Mouse (Mus musculus): ENCODE data around the gene Arpc2. TPM values are rescaled to one million over a fixed set of nuclear protein-coding genes. Genes with fewer than 3 reads are reported as not detected.
A peak's percentile ranks its signal among the peaks of the same experiment; 100 is the strongest.

Gene Arpc2
- polyA plus RNA-seq, 1 experiment = 150 TPM

DNA sequence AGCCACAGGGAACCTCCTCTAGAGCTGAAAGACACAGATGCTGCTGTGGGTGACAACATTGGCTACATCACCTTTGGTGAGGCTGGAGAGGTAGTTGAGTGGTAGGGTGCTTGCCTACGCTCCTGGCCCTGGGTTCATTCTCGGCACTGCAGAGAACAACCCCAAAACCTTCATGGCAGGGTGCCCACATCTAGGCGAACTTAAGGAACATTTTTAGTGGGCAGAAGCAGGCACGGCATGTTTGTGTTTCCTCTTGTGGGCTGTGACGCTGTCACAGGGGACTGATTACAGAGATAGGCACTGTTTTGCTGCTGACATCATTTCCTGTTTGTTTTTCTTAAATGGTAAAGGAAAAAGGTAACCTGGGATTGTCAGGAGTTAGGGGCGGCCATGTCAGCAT is 26.6 kb downstream of the Arpc2 start:
- no peaks in the 10 kb centered on the region; the same call in 1 of the 2 replicates for H3K4me1 ChIP-seq (ENCODE audit: control insufficient read depth, insufficient read depth, low read length)
- WGBS = 60% methylated on average over 6 of the region's 6 CpGs
- H3K27ac ChIP-seq (ENCODE audit: control insufficient read depth, insufficient read depth, low read depth, low read length, poor library complexity) = no peak overlapping the region
- no peak overlapping the region for H3K4me3 ChIP-seq (replicated peaks; ENCODE audit: control insufficient read depth, low read depth, low read length)
- TF ChIP-seq CTCF (IDR thresholded peaks at IDR 0.05; ENCODE audit: control insufficient read depth, insufficient read depth, low read length) (no peak), POLR2A (IDR thresholded peaks at IDR 0.05; ENCODE audit: borderline replicate concordance, control insufficient read depth, low read depth, low read length) (no peak)

DNA sequence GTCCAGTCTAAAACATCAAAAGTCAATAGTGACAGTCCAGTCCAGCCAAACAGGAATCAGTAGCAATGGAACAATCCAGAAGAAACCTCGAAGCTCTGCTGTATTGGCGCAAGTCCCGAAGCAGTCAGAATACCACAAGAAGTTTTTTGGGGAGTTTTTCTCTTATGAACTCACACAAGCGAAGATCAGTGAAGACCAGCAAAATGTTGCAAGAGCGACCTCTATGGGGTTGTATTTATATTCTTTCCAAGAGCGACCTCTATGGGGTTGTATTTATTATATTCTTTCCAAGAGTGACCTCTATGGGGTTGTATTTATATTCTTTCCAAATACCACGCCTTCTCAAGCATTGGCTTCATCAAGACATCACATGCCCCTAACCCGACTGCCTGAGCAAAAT is 32.9 kb downstream of the Arpc2 start:
- 78% methylated on average over 8 of the region's 8 CpGs for WGBS
- TF ChIP-seq CTCF (IDR thresholded peaks at IDR 0.05; ENCODE audit: control insufficient read depth, insufficient read depth, low read length) (no peak), POLR2A (IDR thresholded peaks at IDR 0.05; ENCODE audit: borderline replicate concordance, control insufficient read depth, low read depth, low read length) (no peak)
- Histone ChIP-seq H3K4me1 (ENCODE audit: control insufficient read depth, insufficient read depth, low read length) (no peaks in the 10 kb centered on the region), H3K4me3 (replicated peaks; ENCODE audit: control insufficient read depth, low read depth, low read length) (no peak overlapping the region), H3K27ac (ENCODE audit: control insufficient read depth, insufficient read depth, low read depth, low read length, poor library complexity) (no peak overlapping the region)

DNA sequence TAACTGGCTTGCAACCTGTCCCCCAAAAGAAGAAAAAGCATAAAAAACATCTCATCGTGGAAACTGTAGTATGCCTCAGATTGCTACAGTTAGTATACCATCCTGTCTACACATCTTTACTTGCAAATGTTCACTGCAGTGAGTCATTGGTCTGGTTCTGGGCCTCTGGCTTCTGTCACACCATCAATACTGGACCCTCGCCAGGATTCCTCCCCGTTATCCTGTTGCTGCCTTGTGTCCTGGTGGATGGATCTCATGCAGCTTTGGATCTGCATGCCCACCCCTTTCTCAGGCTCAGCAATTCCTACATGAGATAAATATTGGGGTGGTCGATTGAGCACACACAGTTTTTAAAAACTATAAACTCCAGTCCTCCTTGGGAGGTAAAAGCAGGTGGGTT is 35.8 kb downstream of the Arpc2 start:
- WGBS = 77% methylated on average over 4 of the region's 4 CpGs
- Histone ChIP-seq H3K4me3 (replicated peaks; ENCODE audit: control insufficient read depth, low read depth, low read length) (no peak overlapping the region), H3K4me1 (ENCODE audit: control insufficient read depth, insufficient read depth, low read length) (no peaks in the 10 kb centered on the region), H3K27ac (ENCODE audit: control insufficient read depth, insufficient read depth, low read depth, low read length, poor library complexity) (no peak overlapping the region)
- TF ChIP-seq POLR2A (IDR thresholded peaks at IDR 0.05; ENCODE audit: borderline replicate concordance, control insufficient read depth, low read depth, low read length) (no peak), CTCF (IDR thresholded peaks at IDR 0.05; ENCODE audit: control insufficient read depth, insufficient read depth, low read length) (no peak)

DNA sequence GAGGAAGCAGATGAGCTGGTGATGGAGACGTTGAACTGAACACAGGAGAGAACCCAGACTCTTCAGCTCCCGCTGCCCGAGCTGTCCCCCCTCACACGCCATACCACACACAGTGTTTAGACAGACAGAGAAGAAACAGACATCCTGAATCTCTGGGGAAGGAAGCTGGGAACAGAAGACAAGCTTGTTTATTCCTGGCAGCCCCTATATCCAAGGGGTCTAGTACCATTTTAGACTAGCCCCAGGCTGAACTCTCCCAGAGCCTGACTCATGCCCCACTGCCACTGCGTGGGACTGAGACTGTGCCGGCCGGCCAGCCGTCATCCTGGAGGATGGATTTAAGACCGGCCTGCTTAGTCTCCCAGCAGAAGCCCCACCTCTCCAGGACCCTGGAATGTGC is 39.1 kb downstream of the Arpc2 start:
- no peak overlapping the region for H3K4me3 ChIP-seq (replicated peaks; ENCODE audit: control insufficient read depth, low read depth, low read length)
- TF ChIP-seq CTCF (IDR thresholded peaks at IDR 0.05; ENCODE audit: control insufficient read depth, insufficient read depth, low read length) = no peak
- no peak for TF ChIP-seq POLR2A (IDR thresholded peaks at IDR 0.05; ENCODE audit: borderline replicate concordance, control insufficient read depth, low read depth, low read length)
- H3K4me1 ChIP-seq (ENCODE audit: control insufficient read depth, insufficient read depth, low read length) = no peaks in the 10 kb centered on the region
- no peak overlapping the region for H3K27ac ChIP-seq (ENCODE audit: control insufficient read depth, insufficient read depth, low read depth, low read length, poor library complexity)
- 17% methylated on average over 9 of the region's 9 CpGs for WGBS

DNA sequence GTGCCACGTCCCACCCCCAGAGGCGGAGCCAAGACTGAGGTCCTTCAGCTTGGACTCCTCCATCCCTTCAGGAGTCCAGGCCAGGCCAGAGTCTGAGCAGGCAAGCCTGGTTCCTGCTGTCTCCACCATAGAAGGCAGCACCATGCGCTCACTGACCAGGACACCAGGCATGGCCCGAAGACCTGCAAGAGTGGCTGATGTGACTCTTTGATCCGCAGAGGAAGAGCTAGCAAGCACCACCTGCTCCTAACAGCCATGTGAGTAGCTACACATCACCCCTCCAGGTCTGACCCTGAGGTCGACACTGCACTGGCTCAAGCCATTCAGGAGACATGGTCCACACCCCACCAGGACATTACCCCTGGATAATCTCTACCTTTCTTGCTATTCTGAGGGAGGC is 41.2 kb downstream of the Arpc2 start:
- Histone ChIP-seq H3K4me3 (replicated peaks; ENCODE audit: control insufficient read depth, low read depth, low read length) (no peak overlapping the region), H3K27ac (ENCODE audit: control insufficient read depth, insufficient read depth, low read depth, low read length, poor library complexity) (no peak overlapping the region), H3K4me1 (ENCODE audit: control insufficient read depth, insufficient read depth, low read length) (no peaks in the 10 kb centered on the region)
- TF ChIP-seq POLR2A (IDR thresholded peaks at IDR 0.05; ENCODE audit: borderline replicate concordance, control insufficient read depth, low read depth, low read length) (no peak), CTCF (IDR thresholded peaks at IDR 0.05; ENCODE audit: control insufficient read depth, insufficient read depth, low read length) (no peak)
- WGBS = 73% methylated on average over 6 of the region's 6 CpGs

DNA sequence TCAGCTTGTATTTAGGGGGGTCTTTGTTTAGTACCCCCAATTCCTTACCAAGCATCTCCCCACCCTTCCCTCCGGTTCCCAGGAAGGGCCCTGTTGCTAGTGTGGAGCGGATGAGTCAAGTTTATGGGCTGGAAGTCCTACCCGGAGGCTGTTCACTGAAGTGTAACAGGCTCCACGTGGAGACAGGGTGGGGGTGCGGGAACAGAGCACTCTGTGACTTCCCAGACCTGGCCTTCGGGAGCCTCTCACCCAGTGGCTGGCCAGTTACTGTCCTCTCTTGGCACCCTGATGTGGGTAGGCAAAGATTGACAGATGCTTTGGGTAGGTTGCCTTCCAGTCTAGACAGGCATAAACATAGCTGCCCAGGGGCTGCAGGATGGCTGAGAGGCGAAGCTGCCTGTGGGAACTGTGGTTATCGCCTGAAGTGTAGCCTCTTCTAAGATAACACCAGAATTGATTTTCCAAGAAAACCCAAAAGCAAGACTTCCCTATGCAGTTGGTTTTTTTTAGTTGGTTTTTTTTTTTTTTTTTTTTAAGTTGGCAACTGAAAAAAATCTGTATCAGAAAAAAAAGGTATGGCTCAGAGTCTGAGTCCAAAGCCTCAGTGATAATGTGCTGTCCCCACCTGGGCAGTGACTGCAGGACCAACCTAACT is 42.1 kb downstream of the Arpc2 start:
- WGBS = 74% methylated on average over 8 of the region's 8 CpGs
- Histone ChIP-seq H3K27ac (ENCODE audit: control insufficient read depth, insufficient read depth, low read depth, low read length, poor library complexity) (no peak overlapping the region), H3K4me1 (ENCODE audit: control insufficient read depth, insufficient read depth, low read length) (no peaks in the 10 kb centered on the region), H3K4me3 (replicated peaks; ENCODE audit: control insufficient read depth, low read depth, low read length) (no peak overlapping the region)
- TF ChIP-seq POLR2A (IDR thresholded peaks at IDR 0.05; ENCODE audit: borderline replicate concordance, control insufficient read depth, low read depth, low read length) = no peak
- no peak for TF ChIP-seq CTCF (IDR thresholded peaks at IDR 0.05; ENCODE audit: control insufficient read depth, insufficient read depth, low read length)

DNA sequence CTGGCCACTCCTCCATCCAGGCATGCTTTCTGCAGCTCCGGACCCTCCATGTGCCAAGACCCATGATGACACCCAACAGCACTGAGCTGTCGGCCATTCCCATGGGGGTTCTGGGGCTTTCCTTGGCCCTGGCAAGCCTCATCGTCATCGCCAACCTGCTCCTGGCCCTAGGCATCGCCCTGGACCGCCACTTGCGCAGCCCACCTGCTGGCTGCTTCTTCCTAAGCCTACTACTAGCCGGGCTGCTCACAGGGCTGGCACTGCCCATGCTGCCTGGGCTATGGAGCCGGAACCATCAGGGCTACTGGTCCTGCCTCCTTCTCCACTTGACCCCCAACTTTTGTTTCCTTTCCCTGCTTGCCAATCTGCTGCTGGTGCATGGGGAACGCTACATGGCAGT is 42.7 kb downstream of the Arpc2 start, which contains the start of gene Gpbar1:
Gpbar1 (plus strand) TSS at position 13 of the 400 bp plus-strand sequence.
- TF ChIP-seq POLR2A (IDR thresholded peaks at IDR 0.05; ENCODE audit: borderline replicate concordance, control insufficient read depth, low read depth, low read length) = 0 out of 2 replicates have a peak, but pooled peaks have one; percentile 8
- no peak for TF ChIP-seq CTCF (IDR thresholded peaks at IDR 0.05; ENCODE audit: control insufficient read depth, insufficient read depth, low read length)
- H3K4me1 ChIP-seq (ENCODE audit: control insufficient read depth, insufficient read depth, low read length) = no peaks in the 10 kb centered on the region
- WGBS = 87% methylated on average over 10 of the region's 10 CpGs

DNA sequence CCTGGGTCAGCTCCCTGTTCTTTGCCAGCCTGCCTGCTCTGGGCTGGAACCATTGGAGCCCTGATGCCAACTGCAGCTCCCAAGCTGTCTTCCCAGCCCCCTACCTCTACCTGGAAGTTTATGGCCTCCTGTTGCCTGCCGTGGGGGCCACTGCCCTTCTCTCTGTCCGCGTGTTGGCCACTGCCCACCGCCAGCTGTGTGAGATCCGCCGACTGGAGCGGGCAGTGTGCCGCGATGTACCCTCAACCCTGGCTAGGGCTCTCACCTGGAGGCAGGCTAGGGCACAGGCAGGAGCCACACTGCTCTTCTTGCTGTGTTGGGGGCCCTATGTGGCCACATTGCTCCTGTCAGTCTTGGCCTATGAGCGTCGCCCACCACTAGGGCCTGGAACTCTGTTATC is 43.1 kb downstream of the Arpc2 start:
- no peak overlapping the region for H3K27ac ChIP-seq (ENCODE audit: control insufficient read depth, insufficient read depth, low read depth, low read length, poor library complexity)
- TF ChIP-seq CTCF (IDR thresholded peaks at IDR 0.05; ENCODE audit: control insufficient read depth, insufficient read depth, low read length) (no peak), POLR2A (IDR thresholded peaks at IDR 0.05; ENCODE audit: borderline replicate concordance, control insufficient read depth, low read depth, low read length) (no peak)
- H3K4me1 ChIP-seq (ENCODE audit: control insufficient read depth, insufficient read depth, low read length) = no peaks in the 10 kb centered on the region
- WGBS = 91% methylated on average over 11 of the region's 11 CpGs
- H3K4me3 ChIP-seq (replicated peaks; ENCODE audit: control insufficient read depth, low read depth, low read length) = no peak overlapping the region

More for the DNA sequence above, 42.7 kb downstream of the Arpc2 start, which contains the start of gene Gpbar1:
- no peak within 1 kb of the TSS for H3K27ac ChIP-seq (ENCODE audit: control insufficient read depth, insufficient read depth, low read depth, low read length, poor library complexity)
- no peak within 1 kb of the TSS for H3K4me3 ChIP-seq (replicated peaks; ENCODE audit: control insufficient read depth, low read depth, low read length)

Data from bone marrow, adult 2 months (tissue).